17 mouse cellular contexts compared by ENCODE assay signal in genomic region chr6:86588429-86588828, GRCm38 (mm10). TPM values are rescaled to one million over a fixed set of nuclear protein-coding genes. Genes with fewer than 3 reads are reported as not detected.
"Had no signal": no experiment of that assay in that cellular context is flagged by ENCODE, and none has a peak within 500 bp of the region (broad histone marks: within the 10 kb centered on the region; RNA-seq: fewer than 3 reads in every experiment).

No protein-coding gene starts in this region.

- H3K27ac ChIP-seq: lung, embryonic 15.5 days; macrophage; midbrain, embryonic 13.5 days; midbrain, embryonic 15.5 days; neural tube, embryonic 12.5 days had no signal

- H3K9me3 ChIP-seq: lung, embryonic 15.5 days; midbrain, embryonic 13.5 days; midbrain, embryonic 15.5 days; neural tube, embryonic 12.5 days had no signal

- H3K27me3 ChIP-seq: lung, embryonic 15.5 days; midbrain, embryonic 13.5 days; midbrain, embryonic 15.5 days; neural tube, embryonic 12.5 days had no signal

- H3K4me3 ChIP-seq: lung, embryonic 15.5 days; megakaryocyte, embryonic 14.5 days; midbrain, embryonic 13.5 days; midbrain, embryonic 15.5 days; neural tube, embryonic 12.5 days had no signal

- ATAC-seq: lung, postnatal 0 days; midbrain, embryonic 13.5 days; midbrain, embryonic 15.5 days had no signal

- H3K9ac ChIP-seq: lung, embryonic 15.5 days; midbrain, embryonic 13.5 days; midbrain, embryonic 15.5 days; neural tube, embryonic 12.5 days had no signal

- H3K36me3 ChIP-seq: lung, embryonic 15.5 days; midbrain, embryonic 13.5 days; midbrain, embryonic 15.5 days; neural tube, embryonic 12.5 days had no signal

- H3K4me2 ChIP-seq: lung, embryonic 15.5 days; midbrain, embryonic 11.5 days; midbrain, embryonic 13.5 days; midbrain, embryonic 15.5 days; neural tube, embryonic 12.5 days had no signal

- DNase-seq: lung, adult 2 months; lung, postnatal 14 days; lung, postnatal 36 days; right cerebral cortex, postnatal 14 days; spleen, adult 18-20 months; thymus, adult 18-20 months; thymus, postnatal 14 days; thymus, postnatal 36 days had no signal

RNA-seq across cellular contexts. Expression of gene Asprv1, which starts 39.5 kb away (rescaled TPM):
- total RNA-seq: monocyte, adult 5-6 weeks had no signal
